Mouse (Mus musculus): Measurements from ENCODE around the gene Cenpl. TPM values are rescaled to one million over a fixed set of nuclear protein-coding genes. Genes with fewer than 3 reads are reported as not detected.

Gene Cenpl
- polyA plus RNA-seq, 1 experiment, result 7.9 TPM

DNA sequence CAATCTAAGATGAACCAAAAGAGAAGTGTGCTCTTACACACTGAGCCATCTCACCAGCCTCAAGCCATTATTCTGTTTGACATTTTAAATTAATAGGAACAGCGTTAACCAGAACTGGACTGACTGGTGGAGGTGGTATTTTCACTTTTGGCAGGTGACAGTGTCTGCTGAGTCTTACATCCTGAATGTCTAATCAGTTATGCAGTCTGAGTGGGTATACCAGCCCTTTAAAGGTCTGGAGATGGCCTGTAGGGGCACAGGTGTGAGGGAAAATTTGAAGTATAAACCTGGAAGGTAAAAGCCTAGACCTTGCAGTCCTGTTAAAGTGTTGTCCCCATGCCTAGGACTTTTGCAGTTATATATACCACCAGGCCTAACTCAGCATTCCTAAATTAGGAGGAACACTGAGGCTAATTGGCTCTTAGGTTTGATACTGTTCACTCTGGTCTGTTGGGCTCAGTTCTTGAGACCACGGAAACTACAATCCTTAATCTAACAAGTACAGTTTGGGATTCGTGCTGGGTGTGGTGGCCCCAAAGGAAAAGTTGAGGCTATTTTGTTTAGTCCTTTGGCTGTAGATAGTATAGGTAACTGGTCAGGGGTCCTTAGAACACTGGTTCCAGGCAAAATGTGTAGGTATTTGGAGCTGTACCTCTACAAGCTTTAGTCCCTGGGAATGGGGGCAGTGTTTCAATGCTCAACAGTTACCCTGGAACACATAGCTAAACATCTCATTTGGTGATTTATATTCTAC lies 31.4 kb upstream of the Cenpl start:
- Histone ChIP-seq H3K36me3 (ENCODE audit: control insufficient read depth, insufficient read depth) (peaks cover 53% of the 10 kb centered on the region), H3K4me3 (ENCODE audit: insufficient read depth, poor library complexity, severe bottlenecking) (no peak overlapping the region), H3K79me2 (ENCODE audit: control insufficient read depth, insufficient read depth) (peaks cover 38% of the 10 kb centered on the region), H3K79me3 (ENCODE audit: low read depth) (peaks cover 33% of the 10 kb centered on the region), H3K27me3 (ENCODE audit: control insufficient read depth, insufficient read depth, insufficient read length) (no peaks in the 10 kb centered on the region), H3ac (ENCODE audit: control insufficient read depth, insufficient read length, low read depth) (peak overlapping the region; percentile 50)
- TF ChIP-seq USF1 (IDR thresholded peaks at IDR 0.05; ENCODE audit: low read depth) (no peak), MYOG (IDR thresholded peaks at IDR 0.05; ENCODE audit: control insufficient read depth, extremely low read depth, insufficient read length) (no peak), MAX (IDR thresholded peaks at IDR 0.05) (no peak), FOSL1 (IDR thresholded peaks at IDR 0.05; ENCODE audit: insufficient read depth, low read length, poor library complexity, severe bottlenecking) (no peak), MYOD1 (IDR thresholded peaks at IDR 0.05; ENCODE audit: control insufficient read depth, insufficient read length, low read depth) (no peak), CTCF (IDR thresholded peaks at IDR 0.05; ENCODE audit: control insufficient read depth, insufficient read depth, insufficient read length) (no peak), CEBPB (IDR thresholded peaks at IDR 0.05; ENCODE audit: low read depth) (no peak)

GRCm38 (mm10) chr1:161039741-161040425 lies 30.6 kb upstream of the Cenpl start:
- Histone ChIP-seq H3K79me2 (ENCODE audit: control insufficient read depth, insufficient read depth) (peaks cover 36% of the 10 kb centered on the region), H3K36me3 (ENCODE audit: control insufficient read depth, insufficient read depth) (peaks cover 53% of the 10 kb centered on the region), H3K4me3 (ENCODE audit: insufficient read depth, poor library complexity, severe bottlenecking) (no peak overlapping the region), H3K27me3 (ENCODE audit: control insufficient read depth, insufficient read depth, insufficient read length) (no peaks in the 10 kb centered on the region), H3K79me3 (ENCODE audit: low read depth) (peaks cover 33% of the 10 kb centered on the region), H3ac (ENCODE audit: control insufficient read depth, insufficient read length, low read depth) (no peak overlapping the region)
- no peak for TF ChIP-seq CEBPB (IDR thresholded peaks at IDR 0.05; ENCODE audit: low read depth)
- no peak for TF ChIP-seq MYOD1 (IDR thresholded peaks at IDR 0.05; ENCODE audit: control insufficient read depth, insufficient read length, low read depth)
- no peak for TF ChIP-seq CTCF (IDR thresholded peaks at IDR 0.05; ENCODE audit: control insufficient read depth, insufficient read depth, insufficient read length)
- TF ChIP-seq MYOG (IDR thresholded peaks at IDR 0.05; ENCODE audit: control insufficient read depth, extremely low read depth, insufficient read length), result no peak
- TF ChIP-seq FOSL1 (IDR thresholded peaks at IDR 0.05; ENCODE audit: insufficient read depth, low read length, poor library complexity, severe bottlenecking), result no peak
- TF ChIP-seq MAX (IDR thresholded peaks at IDR 0.05), result no peak
- TF ChIP-seq USF1 (IDR thresholded peaks at IDR 0.05; ENCODE audit: low read depth), result no peak

DNA sequence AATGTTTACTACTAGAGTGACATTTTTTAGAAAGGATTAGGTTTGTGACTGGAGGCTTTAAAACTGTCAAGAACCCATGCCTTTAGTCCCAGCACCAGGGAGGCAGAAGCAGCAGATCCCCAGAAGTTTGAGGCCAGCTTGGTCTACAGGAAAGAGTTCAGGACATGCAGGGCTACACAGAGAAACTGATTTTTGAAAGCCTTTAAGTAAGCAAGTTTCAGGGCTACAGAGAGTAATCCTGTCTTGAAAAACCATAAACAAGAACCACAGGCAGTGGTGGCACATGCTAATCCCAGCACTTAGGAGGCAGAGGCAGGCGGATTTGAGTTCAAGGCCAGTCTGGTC lies 30.1 kb upstream of the Cenpl start:
- Histone ChIP-seq H3K36me3 (ENCODE audit: control insufficient read depth, insufficient read depth) (peaks cover 52% of the 10 kb centered on the region), H3K79me2 (ENCODE audit: control insufficient read depth, insufficient read depth) (peaks cover 31% of the 10 kb centered on the region), H3K4me3 (ENCODE audit: insufficient read depth, poor library complexity, severe bottlenecking) (no peak overlapping the region), H3ac (ENCODE audit: control insufficient read depth, insufficient read length, low read depth) (no peak overlapping the region), H3K79me3 (ENCODE audit: low read depth) (peaks cover 28% of the 10 kb centered on the region), H3K27me3 (ENCODE audit: control insufficient read depth, insufficient read depth, insufficient read length) (no peaks in the 10 kb centered on the region)
- no peak for TF ChIP-seq MAX (IDR thresholded peaks at IDR 0.05)
- no peak for TF ChIP-seq CEBPB (IDR thresholded peaks at IDR 0.05; ENCODE audit: low read depth)
- no peak for TF ChIP-seq MYOG (IDR thresholded peaks at IDR 0.05; ENCODE audit: control insufficient read depth, extremely low read depth, insufficient read length)
- no peak for TF ChIP-seq MYOD1 (IDR thresholded peaks at IDR 0.05; ENCODE audit: control insufficient read depth, insufficient read length, low read depth)
- no peak for TF ChIP-seq CTCF (IDR thresholded peaks at IDR 0.05; ENCODE audit: control insufficient read depth, insufficient read depth, insufficient read length)
- no peak for TF ChIP-seq FOSL1 (IDR thresholded peaks at IDR 0.05; ENCODE audit: insufficient read depth, low read length, poor library complexity, severe bottlenecking)
- no peak for TF ChIP-seq USF1 (IDR thresholded peaks at IDR 0.05; ENCODE audit: low read depth)

GRCm38 (mm10) chr1:161040855-161041254 lies 29.7 kb upstream of the Cenpl start:
- Histone ChIP-seq H3K4me3 (ENCODE audit: insufficient read depth, poor library complexity, severe bottlenecking) (no peak overlapping the region), H3K36me3 (ENCODE audit: control insufficient read depth, insufficient read depth) (peaks cover 47% of the 10 kb centered on the region), H3K27me3 (ENCODE audit: control insufficient read depth, insufficient read depth, insufficient read length) (no peaks in the 10 kb centered on the region), H3ac (ENCODE audit: control insufficient read depth, insufficient read length, low read depth) (no peak overlapping the region), H3K79me3 (ENCODE audit: low read depth) (peaks cover 24% of the 10 kb centered on the region), H3K79me2 (ENCODE audit: control insufficient read depth, insufficient read depth) (peaks cover 26% of the 10 kb centered on the region)
- TF ChIP-seq MAX (IDR thresholded peaks at IDR 0.05) (no peak), FOSL1 (IDR thresholded peaks at IDR 0.05; ENCODE audit: insufficient read depth, low read length, poor library complexity, severe bottlenecking) (peak; percentile 1)

GRCm38 (mm10) chr1:161041261-161042020 lies 29.1 kb upstream of the Cenpl start:
- TF ChIP-seq MYOD1 (IDR thresholded peaks at IDR 0.05; ENCODE audit: control insufficient read depth, insufficient read length, low read depth) (no peak), FOSL1 (IDR thresholded peaks at IDR 0.05; ENCODE audit: insufficient read depth, low read length, poor library complexity, severe bottlenecking) (no peak), MAX (IDR thresholded peaks at IDR 0.05) (no peak), MYOG (IDR thresholded peaks at IDR 0.05; ENCODE audit: control insufficient read depth, extremely low read depth, insufficient read length) (no peak), CEBPB (IDR thresholded peaks at IDR 0.05; ENCODE audit: low read depth) (no peak), USF1 (IDR thresholded peaks at IDR 0.05; ENCODE audit: low read depth) (no peak), CTCF (IDR thresholded peaks at IDR 0.05; ENCODE audit: control insufficient read depth, insufficient read depth, insufficient read length) (no peak)
- Histone ChIP-seq H3K36me3 (ENCODE audit: control insufficient read depth, insufficient read depth) (peaks cover 47% of the 10 kb centered on the region), H3K4me3 (ENCODE audit: insufficient read depth, poor library complexity, severe bottlenecking) (no peak overlapping the region), H3ac (ENCODE audit: control insufficient read depth, insufficient read length, low read depth) (no peak overlapping the region), H3K27me3 (ENCODE audit: control insufficient read depth, insufficient read depth, insufficient read length) (no peaks in the 10 kb centered on the region), H3K79me3 (ENCODE audit: low read depth) (peaks cover 18% of the 10 kb centered on the region), H3K79me2 (ENCODE audit: control insufficient read depth, insufficient read depth) (peaks cover 21% of the 10 kb centered on the region)

Measured in C2C12 (cell line).